Mouse (Mus musculus) myocyte (in vitro differentiated cells): ENCODE measurements around the gene Larp7.

Experiments
- CEBPB ChIP-seq: IDR thresholded peaks from 2 replicates; pipeline ENCODE4 v1.6.1; 2011; ENCODE audit warnings: mild to moderate bottlenecking, moderate library complexity; ENCODE audit not compliant: poor library complexity, insufficient read depth, severe bottlenecking
- E2F4 ChIP-seq: IDR thresholded peaks from one replicate; pipeline ENCODE4 v1.6.1; 2011; ENCODE audit warnings: mild to moderate bottlenecking, control low read depth, moderate library complexity; ENCODE audit not compliant: insufficient read depth
- MAX ChIP-seq: IDR thresholded peaks from one replicate; pipeline ENCODE4 v1.6.1; 2011; ENCODE audit warnings: low read depth, mild to moderate bottlenecking, control low read depth
- MYOD1 ChIP-seq, 3 experiments: IDR thresholded peaks; one replicate each; pipeline ENCODE4 v1.6.1; 2011; ENCODE audit warnings: control low read depth in 2 of 3, low read depth in 2 of 3, mild to moderate bottlenecking in 2 of 3, moderate library complexity in 1 of 3; ENCODE audit not compliant: insufficient read length in 2 of 3, control insufficient read depth in 1 of 3
- MYOG ChIP-seq, 3 experiments: IDR thresholded peaks; one replicate each; pipeline ENCODE4 v1.6.1; 2011; ENCODE audit warnings: control low read depth in 2 of 3, low read depth in 2 of 3, mild to moderate bottlenecking in 2 of 3; ENCODE audit not compliant: insufficient read length in 2 of 3, control insufficient read depth in 1 of 3, insufficient read depth in 1 of 3
- POLR2A ChIP-seq: IDR thresholded peaks from one replicate; pipeline ENCODE4 v1.6.1; 2011; ENCODE audit warnings: low read depth, mild to moderate bottlenecking, control low read depth, moderate library complexity; ENCODE audit not compliant: insufficient read length
- POLR2AphosphoS2 ChIP-seq: IDR thresholded peaks from one replicate; pipeline ENCODE4 v1.6.1; 2011; ENCODE audit warnings: low read depth, control low read depth; ENCODE audit not compliant: insufficient read length
- REST ChIP-seq: IDR thresholded peaks from one replicate; pipeline ENCODE4 v1.6.1; 2011; ENCODE audit warnings: mild to moderate bottlenecking, control low read depth, moderate library complexity; ENCODE audit not compliant: insufficient read depth, insufficient read length
- SRF ChIP-seq: IDR thresholded peaks from one replicate; pipeline ENCODE4 v1.6.1; 2011; ENCODE audit warnings: low read depth; ENCODE audit not compliant: control insufficient read depth, insufficient read length
- TCF12 ChIP-seq: IDR thresholded peaks from one replicate; pipeline ENCODE4 v1.6.1; 2011; ENCODE audit warnings: mild to moderate bottlenecking, control low read depth; ENCODE audit not compliant: poor library complexity, insufficient read depth, severe bottlenecking
- TCF3 ChIP-seq: IDR thresholded peaks from one replicate; pipeline ENCODE4 v1.6.1; 2011; ENCODE audit warnings: low read depth, control low read depth; ENCODE audit not compliant: insufficient read length
- USF1 ChIP-seq: IDR thresholded peaks from one replicate; pipeline ENCODE4 v1.6.1; 2011; ENCODE audit warnings: low read depth, mild to moderate bottlenecking, control low read depth, moderate library complexity

GRCm38 (mm10) chr3:127498742-127499400 is 54.3 kb downstream of the Larp7 start, which contains the start of gene Ank2:
- TF ChIP-seq USF1 (no peak), POLR2A (no peak), POLR2AphosphoS2 (no peak), SRF (no peak), MAX (no peak), TCF12 (no peak), MYOD1 (IDR thresholded peaks at IDR 0.05; ENCODE audit: control insufficient read depth in 1 of 3, insufficient read length in 2 of 3, low read depth in 2 of 3) (no peak), CEBPB (no peak), E2F4 (no peak), MYOG (IDR thresholded peaks at IDR 0.05; ENCODE audit: control insufficient read depth in 1 of 3, insufficient read depth in 1 of 3, insufficient read length in 2 of 3, low read depth in 2 of 3) (no peak), TCF3 (no peak), REST (no peak)
